Mouse (Mus musculus) embryonic stem cell, embryonic (primary cell): ENCODE data around the gene Adh5.

Experiments used
- CTCF ChIA-PET, 4 experiments: fragments of 300-600 bp in 2 of 4; fragments of 350-600 bp in 2 of 4; sonication (Branson Sonifier 250); formaldehyde crosslinking; loops; one replicate each; lab custom pipeline; 2022; ENCODE audit warnings: inconsistent platforms in 2 of 4; lab: Charles Lee
- POLR2A ChIA-PET, 4 experiments: fragments of 300-600 bp in 2 of 4; fragments of 350-600 bp in 2 of 4; sonication (Branson Sonifier 250); formaldehyde crosslinking; loops; one replicate each; lab custom pipeline; 2022; ENCODE audit warnings: antibody characterized with exemption in 4 of 4, inconsistent platforms in 1 of 4; lab: Charles Lee

The Adh5 gene

DNA sequence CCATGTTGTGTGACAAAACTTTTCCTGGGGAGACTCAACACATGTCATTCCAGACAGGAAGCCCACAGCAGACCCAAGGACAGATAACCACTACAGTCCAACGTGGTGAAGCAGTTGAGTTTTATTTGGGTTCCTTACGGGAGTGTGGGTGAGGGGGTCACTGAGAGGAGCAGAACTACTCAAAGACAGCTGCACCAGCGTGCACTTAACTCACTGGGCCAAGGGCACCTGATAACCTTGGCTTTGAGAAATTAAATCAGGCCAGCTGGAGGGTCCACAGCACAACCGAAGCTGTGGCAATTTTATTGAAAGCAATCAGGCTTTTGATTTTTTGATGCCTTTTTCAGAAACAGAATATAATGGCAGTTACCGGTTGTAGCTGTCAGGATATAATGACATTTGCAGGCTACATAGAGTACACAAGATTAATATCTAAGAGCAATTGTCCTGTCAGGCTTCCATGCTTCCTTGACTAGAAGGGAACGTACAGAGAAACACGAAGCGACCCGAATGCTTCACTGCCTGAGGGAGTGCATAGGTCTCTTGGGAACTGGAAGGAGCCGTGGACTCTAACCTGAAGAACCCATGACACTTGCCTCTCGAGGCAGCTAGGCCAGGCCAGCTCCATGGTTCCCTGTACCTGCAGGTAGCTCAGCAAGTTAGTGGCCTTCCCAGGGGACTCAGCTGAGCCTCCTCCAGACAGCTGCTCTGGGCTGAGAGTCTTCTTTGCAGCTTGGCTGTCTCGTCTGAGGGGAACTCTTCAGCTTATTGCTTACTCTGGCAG lies 5.4 kb downstream of the Adh5 start:
- ChIA-PET POLR2A (interaction anchor here in 2 of 4 experiments (0.6 to 6.6 kb wide), 9 partner anchors 7 to 124 kb away, joined by 3 to 58 read pairs (median 4); partner anchors contain the start of gene Metap1 (in 2 of the 2)), CTCF (no interaction called here)

DNA sequence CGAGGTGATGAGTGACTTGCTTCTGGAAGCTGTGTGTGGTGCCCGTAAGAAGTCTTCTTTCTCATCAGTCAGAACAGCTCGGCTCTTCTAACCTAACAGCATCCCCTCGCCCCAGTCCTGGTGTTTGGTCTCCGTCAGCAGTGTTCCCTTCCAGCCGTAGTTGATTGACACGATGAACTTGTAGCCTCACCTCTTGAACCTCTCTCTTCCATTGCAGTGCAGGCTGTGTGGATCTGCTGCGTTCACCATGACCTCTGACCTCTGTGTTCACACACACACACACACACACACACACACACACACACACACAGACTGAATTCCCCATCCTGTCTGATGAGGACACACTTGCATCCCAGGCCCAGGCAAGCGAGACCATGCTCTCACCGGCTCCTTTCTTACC lies 9.3 kb downstream of the Adh5 start:
- POLR2A ChIA-PET: interaction anchor here in 3 of 4 experiments (0.6 to 7.3 kb wide), 8 partner anchors 7 to 633 kb away, joined by 3 to 58 read pairs (median 3); partner anchors contain the start of genes Adh5 (in 1 of the 3), Metap1 (in 1 of the 3) and Trmt10a (in 1 of the 3)
- CTCF ChIA-PET: interaction anchor here in 1 of 4 experiments (0.6 kb wide), 1 partner anchor 9 kb away, joined by 3 read pairs; no protein-coding TSS in a partner anchor

DNA sequence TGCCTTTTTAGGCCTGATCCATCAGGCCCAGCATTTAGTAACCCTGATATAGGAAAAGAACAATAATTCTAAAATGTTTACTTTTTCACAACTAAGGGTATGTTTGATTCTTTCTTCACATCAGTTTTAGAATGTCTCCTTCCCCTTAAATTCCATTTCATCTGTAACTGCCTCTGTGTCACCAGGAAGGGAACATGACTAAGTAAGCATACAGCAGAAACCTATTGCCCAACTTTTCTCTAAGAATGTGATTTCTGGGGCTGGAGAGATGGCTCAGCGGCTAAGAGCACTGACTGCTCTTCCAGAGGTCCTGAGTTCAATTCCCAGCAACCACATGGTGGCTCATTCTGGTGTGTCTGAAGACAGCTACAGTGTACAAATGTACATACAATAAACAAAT lies 11.3 kb downstream of the Adh5 start:
- ChIA-PET CTCF (interaction anchor here in 1 of 4 experiments (0.6 kb wide), 1 partner anchor 279 kb away, joined by 3 read pairs; no protein-coding TSS in a partner anchor), POLR2A (interaction anchor here in 3 of 4 experiments (0.7 to 7.3 kb wide), 6 partner anchors 9 to 79 kb away, joined by 3 to 58 read pairs (median 8); partner anchors contain the start of genes Adh5 (in 1 of the 3) and Metap1 (in 1 of the 3))

DNA sequence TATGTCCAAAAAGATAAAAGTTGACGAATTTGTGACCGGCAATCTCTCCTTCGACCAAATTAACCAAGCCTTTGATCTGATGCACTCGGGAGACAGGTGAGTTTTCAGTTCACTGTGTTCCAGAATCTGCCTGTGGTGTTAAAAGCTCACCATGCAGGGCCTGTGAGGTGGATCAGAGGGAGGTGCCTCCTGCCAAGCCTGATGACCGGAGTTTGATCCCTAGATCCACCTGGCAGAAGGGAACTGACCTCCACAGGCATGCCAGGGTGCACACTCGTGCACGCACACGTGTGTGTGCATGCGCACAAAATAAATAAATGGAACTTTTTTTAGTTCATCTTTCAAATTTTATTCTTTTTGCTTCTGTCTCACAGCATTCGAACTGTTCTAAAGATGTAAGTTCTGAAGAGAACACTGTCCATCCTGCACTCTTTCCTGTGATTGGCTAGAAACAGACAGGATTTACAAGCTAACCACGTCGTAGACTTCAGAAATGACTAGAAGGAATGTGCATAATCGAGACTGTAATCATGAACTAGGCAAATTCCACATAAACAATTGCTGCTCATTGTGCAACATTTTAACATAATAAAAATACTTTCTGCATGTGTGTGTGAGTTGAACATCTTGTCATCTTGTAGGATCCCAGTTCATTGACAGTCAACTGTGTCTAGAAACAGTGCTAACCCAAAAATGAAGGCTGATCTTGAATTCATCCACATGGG lies 12.0 kb downstream of the Adh5 start:
- ChIA-PET CTCF (interaction anchor here in 2 of 4 experiments (0.6 to 1.8 kb wide), 3 partner anchors 257 to 280 kb away, joined by 3 to 5 read pairs (median 3); no protein-coding TSS in a partner anchor), POLR2A (interaction anchor here (0.6 to 7.3 kb wide), 15 partner anchors 8 to 591 kb away, joined by 3 to 58 read pairs (median 5); partner anchors contain the start of genes Adh5 (in 1 of the 4) and H2afz (in 1 of the 4))

DNA sequence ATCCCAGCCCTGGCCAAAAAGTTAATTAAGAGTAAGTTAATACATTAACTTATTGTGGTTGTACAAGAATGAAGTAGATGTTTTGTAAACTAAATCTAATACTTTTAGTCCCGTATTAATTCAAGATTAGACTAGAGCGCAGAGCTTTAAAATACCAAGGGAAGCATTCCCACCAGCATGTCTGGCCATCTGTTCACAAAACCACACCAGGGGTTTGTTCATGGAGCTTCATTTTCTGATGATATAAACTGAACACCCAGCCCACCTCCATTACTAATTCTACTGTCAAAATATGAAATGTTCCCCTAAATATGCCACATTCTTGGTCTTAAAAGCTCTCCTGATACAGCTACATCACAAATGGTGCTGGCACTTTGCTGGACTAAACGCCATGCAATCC lies 15.5 kb downstream of the Adh5 start:
- POLR2A ChIA-PET: interaction anchor here in 1 of 4 experiments (0.5 to 7.3 kb wide), 3 partner anchors 13 to 72 kb away, joined by 4 to 58 read pairs (median 4); partner anchors contain the start of gene Adh5
- CTCF ChIA-PET: no interaction called here

DNA sequence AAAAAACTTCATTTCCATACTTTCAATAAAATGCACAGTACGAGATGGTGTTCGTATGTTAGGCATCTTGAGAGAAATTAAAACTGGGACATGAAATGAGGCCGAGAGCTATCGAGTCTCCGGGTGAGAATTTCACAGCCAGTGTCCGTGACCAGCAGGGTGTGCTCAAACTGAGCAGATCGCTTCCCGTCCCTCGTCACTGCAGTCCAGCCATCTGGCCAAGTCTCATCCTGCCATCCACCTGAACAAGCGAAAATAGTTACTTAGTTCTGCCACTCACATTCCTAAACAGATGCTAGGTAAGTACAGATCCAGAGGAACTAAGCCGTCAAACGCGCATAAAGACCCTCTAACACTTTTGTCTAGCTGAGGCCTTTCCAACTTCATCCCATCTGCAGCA lies 17.4 kb downstream of the Adh5 start:
- POLR2A ChIA-PET: interaction anchor here in 2 of 4 experiments (0.6 to 1.3 kb wide), 3 partner anchors 11 to 76 kb away, joined by 3 read pairs; partner anchors contain the start of gene Eif4e (in 1 of the 2)
- CTCF ChIA-PET: no interaction called here

DNA sequence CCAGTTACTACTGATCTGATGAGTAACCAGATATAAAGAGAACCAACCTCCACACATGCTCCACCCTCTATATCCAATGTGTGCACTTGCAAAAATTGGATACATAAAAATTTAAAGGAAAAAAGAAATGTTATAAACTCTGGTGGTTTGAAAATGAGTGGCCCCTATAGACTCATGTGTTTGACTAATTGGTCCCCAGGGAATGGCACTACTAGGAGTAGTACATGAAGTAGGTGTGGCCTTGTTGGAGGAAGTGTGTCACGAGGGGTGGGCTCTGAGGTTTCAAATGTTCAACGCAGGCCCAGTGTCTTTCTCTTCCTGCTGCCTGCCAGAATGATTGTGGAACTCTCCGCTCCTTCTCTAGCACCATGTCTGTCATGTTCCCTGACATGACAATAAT lies 18.9 kb downstream of the Adh5 start:
- POLR2A ChIA-PET: no interaction called here
- CTCF ChIA-PET: no interaction called here

DNA sequence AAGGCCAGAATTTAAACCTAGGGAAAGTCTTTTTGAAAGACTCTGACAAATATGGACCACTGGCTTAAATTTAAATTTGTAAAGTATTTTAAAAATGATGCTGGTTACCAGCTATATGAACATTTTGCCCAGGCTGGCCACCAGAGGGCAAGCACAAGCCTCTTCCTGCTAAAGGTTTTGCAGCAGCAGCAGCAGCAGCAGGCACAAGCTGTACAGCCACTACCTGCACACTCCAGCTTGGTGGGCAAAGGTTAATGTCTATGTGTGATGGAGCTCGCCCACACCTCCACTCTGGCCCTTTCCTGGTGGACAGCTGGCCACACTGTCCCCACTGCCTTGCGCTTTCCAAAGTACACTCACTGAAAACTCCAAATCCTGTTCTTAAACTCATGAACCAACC lies 20.2 kb downstream of the Adh5 start:
- POLR2A ChIA-PET: interaction anchor here in 1 of 4 experiments (1.3 kb wide), 1 partner anchor 13 kb away, joined by 3 read pairs; no protein-coding TSS in a partner anchor
- CTCF ChIA-PET: interaction anchor here (0.6 to 1.3 kb wide), 5 partner anchors 10 to 265 kb away, joined by 3 to 11 read pairs (median 3); no protein-coding TSS in a partner anchor

DNA sequence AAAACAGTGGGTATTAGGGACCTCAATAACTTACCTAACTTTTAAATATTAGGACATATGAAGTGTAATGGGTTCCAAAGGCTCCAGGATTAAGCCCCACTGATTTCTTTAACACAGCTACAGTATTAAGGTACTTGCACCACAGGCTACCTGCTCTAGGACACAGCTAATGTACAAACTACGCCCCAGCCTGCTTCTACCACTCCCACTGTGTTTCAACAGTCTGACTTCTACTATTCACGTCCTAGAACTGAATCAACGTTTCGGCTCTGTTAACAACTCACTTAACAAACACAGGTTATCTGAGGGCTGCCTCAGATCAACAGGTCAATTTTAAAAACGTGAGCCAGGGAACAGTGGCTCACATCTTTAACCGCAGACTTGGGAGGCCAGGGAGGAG lies 20.9 kb downstream of the Adh5 start:
- ChIA-PET CTCF (no interaction called here), POLR2A (interaction anchor here in 1 of 4 experiments (1.3 kb wide), 1 partner anchor 13 kb away, joined by 3 read pairs; no protein-coding TSS in a partner anchor)

DNA sequence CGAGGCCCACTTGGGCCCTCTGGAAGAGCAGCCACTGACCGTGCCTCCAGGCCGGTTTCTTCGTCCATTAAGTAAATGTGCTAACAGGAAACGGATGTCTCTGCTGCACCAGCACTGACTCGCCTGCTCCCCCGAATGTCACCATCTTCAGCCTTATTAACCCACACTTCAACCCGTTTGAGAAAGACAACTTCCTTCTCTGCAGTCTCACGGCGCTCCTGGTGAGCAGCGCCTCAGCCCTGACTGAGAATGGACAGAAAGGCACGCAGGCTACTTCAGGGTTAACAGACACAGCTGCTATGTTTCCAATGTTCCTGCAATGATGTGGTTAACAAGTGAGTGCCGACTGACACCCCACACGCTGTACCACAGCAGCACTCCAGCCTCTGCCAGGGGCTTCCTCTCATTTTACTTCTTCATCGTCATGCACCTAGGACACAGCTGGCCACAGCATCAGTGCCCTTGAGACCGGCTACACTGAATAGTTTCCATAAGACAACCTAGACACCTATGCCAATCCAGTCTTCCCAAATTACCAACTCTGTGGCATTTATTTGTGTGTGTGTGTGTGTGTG lies 21.8 kb downstream of the Adh5 start:
- ChIA-PET CTCF (no interaction called here), POLR2A (interaction anchor here in 2 of 4 experiments (0.6 to 1.5 kb wide), 4 partner anchors 9 to 81 kb away, joined by 3 to 4 read pairs (median 3); partner anchors contain the start of gene Metap1 (in 1 of the 2))

DNA sequence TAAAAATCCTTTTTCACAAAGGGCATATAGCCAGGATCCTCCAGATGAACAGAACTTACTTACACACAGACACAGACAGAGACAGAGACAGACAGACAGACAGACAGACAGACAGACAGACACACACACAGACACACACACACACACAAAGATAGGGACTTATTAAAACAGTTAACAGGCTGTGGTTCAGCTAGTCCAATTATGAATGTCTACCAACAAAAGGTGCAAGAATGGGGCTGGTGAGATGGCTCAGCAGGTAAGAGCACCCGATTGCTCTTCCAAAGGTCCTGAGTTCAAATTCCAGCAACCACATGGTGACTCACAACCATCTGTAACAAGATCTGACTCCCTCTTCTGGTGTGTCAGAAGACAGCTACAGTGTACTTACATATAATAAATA lies 23.8 kb downstream of the Adh5 start:
- ChIA-PET CTCF (interaction anchor here in 2 of 4 experiments (0.6 kb wide), 2 partner anchors 24 to 62 kb away, joined by 3 read pairs; no protein-coding TSS in a partner anchor), POLR2A (interaction anchor here in 1 of 4 experiments (1.5 kb wide), 1 partner anchor 15 kb away, joined by 6 read pairs; no protein-coding TSS in a partner anchor)

DNA sequence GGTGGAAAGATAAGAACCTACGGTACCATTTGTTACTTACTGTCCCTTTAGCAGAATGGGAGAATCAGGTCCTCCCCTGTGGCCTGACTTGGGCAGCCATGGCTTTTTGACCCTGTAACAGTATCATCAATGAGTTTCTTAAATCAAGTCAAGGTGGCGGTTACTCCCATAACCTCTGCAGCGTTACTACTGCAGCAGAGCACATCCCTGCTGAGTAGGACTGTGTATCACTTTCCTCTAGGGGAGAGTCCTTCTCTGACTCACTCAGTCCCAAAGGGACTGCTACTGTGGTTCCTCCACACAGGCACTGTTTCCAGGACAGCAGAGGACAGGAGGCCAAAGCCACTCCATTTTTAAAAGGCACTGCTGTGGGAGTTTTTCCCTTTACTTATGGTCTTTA lies 28.2 kb downstream of the Adh5 start:
- ChIA-PET POLR2A (interaction anchor here in 1 of 4 experiments (0.6 to 2.8 kb wide), 6 partner anchors 8 to 36 kb away, joined by 3 to 15 read pairs (median 4); no protein-coding TSS in a partner anchor), CTCF (no interaction called here)

DNA sequence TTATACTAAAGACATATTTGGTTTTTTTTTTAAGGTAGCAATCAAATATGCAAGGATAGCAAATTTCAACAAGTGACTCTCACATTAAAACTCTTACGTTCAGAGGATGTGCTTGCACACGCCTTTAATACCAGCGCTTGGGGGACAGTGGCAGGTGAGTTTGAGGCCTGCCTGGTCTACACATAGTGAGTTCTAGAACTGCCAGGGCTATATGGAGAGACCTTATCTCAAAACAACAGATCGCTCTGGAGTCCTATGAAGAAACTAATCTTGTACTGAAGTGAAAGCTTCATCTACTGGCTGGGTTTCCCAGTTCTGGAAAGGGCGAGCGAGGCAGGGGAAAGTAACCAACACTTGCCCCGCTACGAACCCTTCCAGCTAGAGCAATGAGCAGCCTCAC lies 36.6 kb downstream of the Adh5 start:
- ChIA-PET CTCF (no interaction called here), POLR2A (interaction anchor here in 2 of 4 experiments (1.0 to 2.2 kb wide), 5 partner anchors 9 to 47 kb away, joined by 3 to 15 read pairs (median 4); partner anchors contain the start of gene Metap1 (in 2 of the 2))

DNA sequence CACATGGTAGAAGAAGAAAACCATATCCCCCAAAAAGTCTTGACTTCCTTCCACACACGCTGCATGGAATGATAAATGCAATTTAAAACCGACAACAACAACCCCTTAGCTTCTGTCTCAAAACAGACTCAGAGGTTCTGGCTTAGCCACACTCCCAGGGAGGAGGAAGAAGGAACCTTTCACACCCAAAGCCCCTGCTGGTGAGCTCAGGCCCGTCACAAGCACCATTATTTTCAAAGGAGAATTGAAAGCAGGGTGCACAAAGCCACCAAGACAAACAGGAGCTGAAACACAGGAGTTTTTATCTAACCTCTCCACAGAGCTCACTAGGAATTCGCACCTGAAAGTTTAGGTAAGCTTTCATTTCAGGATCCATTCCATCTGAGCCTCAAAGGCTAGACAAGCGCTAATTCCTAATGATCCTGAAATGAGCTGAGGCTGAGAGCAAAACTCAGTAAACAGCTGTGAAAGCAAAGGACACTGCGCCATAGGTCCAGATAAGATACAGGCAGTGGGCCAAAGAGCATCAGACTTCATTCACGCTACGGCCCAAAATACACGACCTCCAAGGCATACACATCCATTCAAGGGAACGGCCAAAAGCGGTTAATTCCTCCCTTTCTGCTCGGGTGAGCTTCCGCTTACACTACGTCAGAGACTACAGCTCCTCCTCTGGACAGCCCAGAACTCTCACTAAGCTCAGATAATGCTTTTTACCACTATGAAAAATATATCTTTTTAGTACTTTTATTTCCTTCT lies 38.8 kb downstream of the Adh5 start:
- ChIA-PET CTCF (interaction anchor here in 1 of 4 experiments (0.5 to 0.6 kb wide), 2 partner anchors 25 to 29 kb away, joined by 5 to 8 read pairs; no protein-coding TSS in a partner anchor), POLR2A (interaction anchor here in 3 of 4 experiments (0.6 to 1.8 kb wide), 14 partner anchors 8 to 618 kb away, joined by 3 to 7 read pairs (median 4); partner anchors contain the start of genes Eif4e (in 1 of the 3) and H2afz (in 1 of the 3))

DNA sequence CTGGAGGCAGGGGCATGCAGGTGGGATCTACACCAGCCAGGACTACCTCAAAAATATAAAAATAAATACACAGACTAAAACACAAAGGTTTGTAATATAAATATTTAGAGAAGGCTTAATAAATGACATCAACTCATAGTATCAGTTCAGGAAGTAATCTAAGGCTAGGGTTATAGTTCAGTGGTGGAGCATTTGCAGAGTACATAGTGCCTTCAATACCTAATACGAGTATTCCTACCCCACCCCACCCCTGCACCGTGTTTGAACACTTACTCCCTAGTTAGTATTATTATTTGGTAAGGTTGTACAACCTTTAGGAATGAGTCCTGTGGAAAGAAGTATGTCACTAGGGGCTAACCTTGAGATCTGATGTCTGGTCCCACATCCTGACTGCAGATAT lies 40.3 kb downstream of the Adh5 start:
- CTCF ChIA-PET: no interaction called here
- POLR2A ChIA-PET: interaction anchor here in 1 of 4 experiments (0.8 kb wide), 1 partner anchor 13 kb away, joined by 3 read pairs; no protein-coding TSS in a partner anchor

DNA sequence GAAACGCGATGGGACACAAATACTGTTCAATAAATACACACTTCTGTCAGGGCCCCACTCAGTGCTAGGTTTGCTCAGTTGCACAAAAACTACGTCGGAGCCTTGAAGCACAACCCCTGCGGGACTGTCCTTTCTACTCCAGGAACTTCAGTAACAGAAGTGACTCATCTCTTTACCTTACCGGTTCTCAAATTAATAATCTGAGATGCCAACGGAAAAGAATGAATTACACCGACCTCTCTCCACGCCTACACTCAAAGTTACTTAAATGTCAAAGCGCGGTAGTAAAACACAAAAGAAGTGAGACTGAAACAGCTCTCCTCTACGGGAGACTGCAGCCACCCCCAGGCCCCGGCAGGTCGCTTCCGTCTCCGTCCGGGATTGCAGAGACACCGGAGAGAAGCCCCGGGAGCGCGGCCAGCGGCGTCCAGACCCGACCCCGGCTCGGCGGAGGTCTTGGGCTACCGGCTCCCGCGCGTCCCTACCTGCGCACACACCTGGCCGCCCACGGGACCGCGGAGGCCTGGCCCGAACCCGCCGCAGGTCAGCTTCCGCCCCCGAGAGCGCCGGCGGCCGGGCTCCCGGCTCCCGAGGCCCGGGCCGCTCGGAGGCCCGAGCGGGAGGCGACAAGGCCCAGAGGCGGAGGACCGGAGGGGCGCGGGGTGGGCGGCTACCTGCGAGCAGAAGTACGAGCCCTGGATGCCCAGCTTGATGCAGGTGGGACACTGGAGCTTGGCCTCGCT lies 45.9 kb downstream of the Adh5 start:
- ChIA-PET CTCF (interaction anchor here in 1 of 4 experiments (1.1 kb wide), 1 partner anchor 37 kb away, joined by 3 read pairs; the partner anchor contains the start of gene Eif4e), POLR2A (interaction anchor here in 3 of 4 experiments (0.5 to 3.0 kb wide), 42 partner anchors 9 to 658 kb away, joined by 3 to 29 read pairs (median 4); partner anchors contain the start of genes Eif4e (in 3 of the 3), H2afz (in 2 of the 3), Trmt10a (in 2 of the 3) and Adh5 (in 1 of the 3))
